Mouse (Mus musculus) cerebellum, postnatal 4 days (tissue): ENCODE results near the gene Arpc1b.
A peak's percentile ranks its signal among the peaks of the same experiment; 100 is the strongest.
"Not testable (repeated sequence)": the region's sequence is repeated elsewhere in the genome, so short reads cannot be mapped to it uniquely, and the experiment has no call there.

Source experiments
- DNase-seq, 2 experiments: peaks; one replicate each; pipeline ENCODE4 v3.0.0; 2022; ENCODE audit warnings: low spot score in 2 of 2, mixed read lengths in 1 of 2

Arpc1b gene

GRCm38 (mm10) chr5:145114071-145114605, at the start of gene Arpc1b:
TSS of gene Arpc1b (plus strand) at chr5:145114215.
- DNase-seq: peak in 1 of 2 experiments; percentile 25

DNA sequence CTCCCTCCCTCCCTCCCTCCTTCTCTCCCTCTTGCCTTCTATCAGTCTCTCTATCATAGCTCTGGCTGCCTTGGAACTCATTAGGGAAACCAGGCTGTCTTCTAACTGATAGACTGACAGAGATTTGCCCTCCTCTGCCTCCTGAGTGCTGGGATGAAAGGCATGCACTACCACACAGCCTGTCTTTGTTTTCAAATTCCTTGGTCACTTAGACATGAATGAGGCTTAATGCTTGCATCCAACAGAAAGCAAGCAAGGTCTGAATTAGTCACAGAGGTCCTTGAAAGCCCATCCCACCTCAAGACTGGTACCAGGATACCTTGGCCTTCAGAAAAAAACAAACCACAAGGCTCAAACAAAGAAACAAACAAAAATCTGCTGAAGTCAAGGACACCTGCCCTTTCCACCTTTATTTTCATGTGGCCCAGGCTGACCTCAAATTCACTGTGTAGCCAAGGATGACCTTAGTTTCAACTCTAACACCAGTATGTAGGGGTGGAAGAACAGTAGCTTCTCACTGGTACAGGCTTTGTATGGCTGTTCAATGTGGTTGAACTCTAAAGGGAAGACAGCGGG, 49.2 kb upstream of the Arpc1b start:
- DNase-seq: no peak

- DNase-seq: no peak
Observed at GRCm38 (mm10) chr5:145068863-145069262, 45.2 kb upstream of the Arpc1b start.

DNA sequence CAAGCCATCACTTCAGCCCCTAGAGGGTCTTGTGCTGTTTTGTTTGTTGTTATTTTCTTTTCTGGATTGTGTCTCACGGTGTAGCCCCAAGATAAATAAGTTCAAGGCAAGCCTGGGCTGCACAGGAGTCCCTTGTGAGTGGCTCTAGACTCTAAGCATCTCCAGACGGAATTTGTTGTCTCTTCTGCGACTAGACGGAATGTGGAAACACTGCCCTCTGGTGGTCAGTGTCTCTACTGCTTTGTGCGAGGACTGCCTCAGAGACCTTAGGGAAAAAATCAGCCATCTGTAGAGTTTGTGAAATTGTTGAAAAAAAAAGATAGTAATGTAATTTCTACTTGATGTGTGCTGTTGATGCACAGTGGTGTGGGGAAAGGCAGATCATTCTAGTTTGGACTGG, 44.3 kb upstream of the Arpc1b start:
- peak; percentile 55 to 76 for DNase-seq

DNA sequence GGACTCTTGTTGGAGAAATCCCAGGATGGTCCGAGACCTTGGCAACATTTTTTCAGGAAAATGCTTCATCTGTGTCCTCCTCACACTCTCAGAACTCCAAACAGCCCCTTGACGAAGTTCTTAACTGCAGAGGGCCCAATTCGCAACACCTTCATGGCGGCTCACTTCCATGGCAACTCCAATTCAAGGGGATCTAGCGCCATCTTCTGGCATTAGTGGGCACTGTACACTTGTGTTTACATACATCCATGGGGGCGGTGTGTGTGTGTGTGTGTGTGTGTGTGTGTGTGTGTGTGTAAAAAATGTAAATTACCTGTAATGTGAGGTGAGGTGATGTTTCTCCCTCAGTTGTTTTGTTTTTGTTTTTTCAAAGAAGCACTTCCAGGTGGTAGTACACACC, 42.7 kb upstream of the Arpc1b start:
- no peak for DNase-seq

GRCm38 (mm10) chr5:145075081-145075480, 38.9 kb upstream of the Arpc1b start:
- no peak for DNase-seq

DNA sequence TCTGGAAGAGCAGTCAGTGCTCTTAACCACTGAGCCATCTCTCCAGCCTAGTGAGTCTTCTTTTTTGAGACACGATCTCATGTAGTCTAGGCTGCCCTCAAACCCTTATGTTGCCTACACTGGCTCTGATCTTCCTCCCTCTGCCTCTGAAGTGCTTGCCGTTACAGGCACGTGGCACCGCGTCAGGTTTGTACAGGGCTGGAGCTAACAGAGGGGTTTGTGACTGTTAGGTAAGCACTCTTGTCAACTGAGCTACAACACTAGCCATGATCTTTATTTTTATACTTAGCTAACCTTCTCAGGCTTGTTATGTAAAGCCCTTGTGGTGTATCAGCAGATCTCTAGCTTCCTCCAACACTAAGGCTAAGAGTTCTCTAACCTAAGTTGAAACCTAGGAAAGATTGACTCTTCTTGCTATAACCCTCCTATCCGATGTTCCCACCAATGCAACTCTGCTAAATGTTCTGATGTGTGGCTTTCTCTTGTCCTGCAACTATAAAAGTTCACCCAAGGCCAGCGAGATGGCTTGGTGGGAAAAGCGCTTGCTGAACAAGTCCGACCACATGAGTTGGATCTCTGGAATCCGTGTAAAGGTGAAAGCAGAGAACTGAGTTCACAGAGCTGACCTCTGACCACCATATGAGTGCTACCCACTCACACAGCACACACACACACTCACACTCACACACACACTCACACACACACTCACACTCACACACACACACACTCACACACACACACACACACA, 32.0 kb upstream of the Arpc1b start:
- DNase-seq: no peak

- DNase-seq: not testable (repeated sequence)
Observed at GRCm38 (mm10) chr5:145083201-145083600, 30.8 kb upstream of the Arpc1b start.

- peak; percentile 83 to 91 for DNase-seq
Observed at GRCm38 (mm10) chr5:145083632-145084451, 30.2 kb upstream of the Arpc1b start, which contains the start of the genes Arpc1a and Kpna7. TSS of gene Arpc1a (plus strand) at chr5:145083830. TSS of gene Kpna7 (minus strand) at chr5:145084030.

- no peak for DNase-seq
Observed at GRCm38 (mm10) chr5:145084822-145085221, 29.2 kb upstream of the Arpc1b start.

- DNase-seq: no peak
Observed at GRCm38 (mm10) chr5:145088186-145088585, 25.8 kb upstream of the Arpc1b start.

GRCm38 (mm10) chr5:145089878-145090277, 24.1 kb upstream of the Arpc1b start:
- no peak for DNase-seq

DNA sequence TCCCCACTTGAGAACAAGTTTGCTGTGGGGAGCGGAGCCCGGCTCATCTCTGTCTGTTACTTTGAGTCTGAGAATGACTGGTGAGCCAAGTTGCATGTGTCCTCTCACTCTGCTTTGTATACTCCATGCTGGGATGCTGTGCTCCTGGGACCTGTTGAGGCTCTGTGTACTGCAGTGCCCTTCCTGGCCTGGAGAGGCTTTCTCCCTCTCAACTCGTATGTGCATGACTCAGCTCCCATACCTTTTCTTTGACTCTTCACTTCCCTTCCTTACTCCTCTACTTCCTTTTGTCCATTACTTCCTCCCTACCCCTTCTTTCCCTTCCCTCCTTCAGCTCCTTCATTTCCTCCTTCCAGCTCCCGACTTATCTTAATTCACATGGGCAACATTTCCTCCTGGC, 17.8 kb upstream of the Arpc1b start:
- DNase-seq: no peak

DNA sequence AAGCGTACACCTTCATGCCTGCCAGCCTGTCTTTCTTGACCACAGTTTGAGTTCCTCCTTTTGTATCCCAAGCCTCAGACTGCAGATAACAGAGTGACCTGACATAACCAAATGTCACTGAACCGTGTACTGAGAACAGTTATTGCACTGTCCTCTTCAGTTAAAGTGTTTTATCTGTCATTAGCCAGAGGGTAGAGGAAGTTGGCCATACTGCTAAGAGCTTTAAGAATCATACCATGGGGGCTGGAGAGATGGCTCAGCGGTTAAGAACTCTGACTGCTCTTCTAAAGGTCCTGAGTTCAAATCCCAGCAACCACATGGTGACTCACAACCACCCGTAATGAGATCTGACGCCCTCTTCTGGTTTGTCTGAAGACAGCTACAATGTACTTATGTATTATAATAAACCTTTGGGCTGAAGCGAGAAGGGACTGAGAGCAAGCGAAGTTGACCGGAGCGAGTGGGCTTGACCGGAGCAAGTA, 15.6 kb upstream of the Arpc1b start:
- no peak for DNase-seq

- DNase-seq: no peak
Observed at GRCm38 (mm10) chr5:145100960-145101359, 13.1 kb upstream of the Arpc1b start.

GRCm38 (mm10) chr5:145101451-145101850, 12.6 kb upstream of the Arpc1b start:
- DNase-seq: not testable (repeated sequence)

GRCm38 (mm10) chr5:145102706-145103105, 11.3 kb upstream of the Arpc1b start:
- no peak for DNase-seq

DNA sequence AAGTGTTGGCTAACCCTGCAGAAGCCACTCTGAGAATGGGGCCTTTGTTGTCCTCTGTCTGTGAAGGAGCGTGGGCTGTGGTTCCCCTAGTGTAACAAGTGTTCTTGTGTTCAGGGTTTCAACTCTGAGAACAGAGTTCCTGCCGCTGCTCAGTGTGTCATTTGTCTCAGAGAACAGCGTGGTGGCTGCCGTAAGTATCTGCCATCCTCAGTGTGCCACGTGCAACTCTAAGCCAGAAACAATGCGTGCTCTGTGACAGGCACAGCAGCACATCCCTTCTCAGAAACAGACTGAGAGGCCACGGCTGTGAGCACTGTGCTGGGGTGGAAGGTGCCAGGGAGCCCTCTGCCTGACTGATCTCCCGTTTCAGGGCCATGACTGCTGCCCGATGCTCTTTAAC, 9.7 kb upstream of the Arpc1b start:
- no peak for DNase-seq

DNA sequence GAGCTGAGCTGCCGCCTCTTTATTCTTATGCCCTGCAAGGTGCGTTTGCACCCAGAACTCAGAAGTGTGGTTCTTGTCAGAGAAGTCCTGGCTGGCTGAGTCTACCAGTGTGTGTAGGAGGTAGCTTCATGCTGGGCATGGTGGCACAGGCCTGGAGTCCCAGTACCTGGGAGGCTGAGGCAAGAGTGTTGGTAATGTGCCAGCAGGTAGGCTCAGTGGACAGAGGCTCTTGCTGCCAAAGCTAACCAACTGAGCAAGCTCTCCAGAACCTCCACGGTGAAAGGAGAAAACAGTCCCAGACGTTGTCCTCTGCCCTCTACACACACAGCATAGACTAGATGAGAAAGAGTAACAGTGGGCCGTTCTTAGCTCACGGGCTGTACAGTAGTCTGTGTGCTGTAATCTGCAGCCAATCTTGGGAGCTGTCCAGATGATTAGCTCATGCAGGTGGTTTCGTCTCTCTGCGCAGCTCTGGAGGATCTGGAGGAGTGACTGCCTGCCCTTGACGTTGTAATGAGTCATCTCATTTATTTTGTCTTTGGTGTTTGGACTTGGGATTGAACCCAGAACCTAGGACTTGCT, 8.2 kb upstream of the Arpc1b start:
- DNase-seq: no peak

DNA sequence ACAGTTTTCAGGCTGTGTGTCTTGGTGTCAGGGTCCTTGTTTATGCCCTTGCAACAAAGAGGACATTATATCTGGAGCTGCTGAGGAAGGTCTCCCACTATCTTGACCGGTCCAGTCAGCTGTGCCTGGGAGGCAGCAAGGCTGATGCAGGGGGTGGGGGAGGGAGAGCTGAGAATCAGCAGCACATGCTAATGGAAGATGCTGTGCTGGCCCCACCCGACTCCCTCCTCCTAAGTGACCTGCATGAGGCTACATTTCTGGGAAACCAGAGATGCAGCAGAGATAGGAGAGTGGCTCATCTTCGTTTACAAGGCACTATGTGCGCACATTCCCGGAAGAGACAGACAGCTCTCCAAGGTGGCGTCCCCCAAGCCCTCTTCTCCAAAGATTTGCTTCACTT, 3.6 kb upstream of the Arpc1b start:
- no peak for DNase-seq

- no peak for DNase-seq
Observed at GRCm38 (mm10) chr5:145112566-145112965, 1.4 kb upstream of the Arpc1b start.

- no peak for DNase-seq
Observed at GRCm38 (mm10) chr5:145113416-145113815, 599 bp upstream of the Arpc1b start.
